Mouse (Mus musculus): Measurements from ENCODE around the gene Gas2l3. TPM values are rescaled to one million over a fixed set of nuclear protein-coding genes. Genes with fewer than 3 reads are reported as not detected.

Gene Gas2l3
- polyA plus RNA-seq, 1 experiment from 2014 or later: 16.8 TPM

DNA sequence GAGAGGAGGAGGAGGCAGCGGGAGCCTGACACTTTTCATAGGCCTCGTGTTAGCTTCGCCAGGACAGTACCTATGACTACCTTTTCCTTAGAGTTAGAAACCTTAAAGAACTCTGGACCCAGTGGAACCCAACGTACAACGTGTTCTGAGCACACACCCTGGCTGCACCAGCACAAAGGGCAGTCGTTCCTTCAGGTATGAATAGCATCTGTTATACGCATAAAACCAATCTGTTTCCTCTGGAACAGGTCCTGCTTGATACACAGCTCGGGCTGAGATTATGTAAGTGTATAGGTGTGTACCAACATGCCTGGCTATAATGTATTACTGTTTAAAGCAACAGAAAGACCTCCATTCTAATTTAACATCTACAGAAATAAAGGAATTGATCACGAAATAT is 19.6 kb downstream of the Gas2l3 start:
- peaks cover 73% of the 10 kb centered on the region for H3K36me3 ChIP-seq
- 86% methylated on average over 9 of the region's 9 CpGs for WGBS
- H3K27ac ChIP-seq (replicated peaks): no peak overlapping the region
- H3K9ac ChIP-seq: no peak overlapping the region
- no peak overlapping the region for H3K4me2 ChIP-seq
- no peak overlapping the region for H3K4me3 ChIP-seq
- ATAC-seq (ENCODE audit: extremely low read depth, insufficient number of reproducible peaks, low FRiP score, low TSS enrichment): no peak
- H3K9me3 ChIP-seq: no peaks in the 10 kb centered on the region
- H3K4me1 ChIP-seq: no peaks in the 10 kb centered on the region
- H3K27me3 ChIP-seq (replicated peaks): no peaks in the 10 kb centered on the region

DNA sequence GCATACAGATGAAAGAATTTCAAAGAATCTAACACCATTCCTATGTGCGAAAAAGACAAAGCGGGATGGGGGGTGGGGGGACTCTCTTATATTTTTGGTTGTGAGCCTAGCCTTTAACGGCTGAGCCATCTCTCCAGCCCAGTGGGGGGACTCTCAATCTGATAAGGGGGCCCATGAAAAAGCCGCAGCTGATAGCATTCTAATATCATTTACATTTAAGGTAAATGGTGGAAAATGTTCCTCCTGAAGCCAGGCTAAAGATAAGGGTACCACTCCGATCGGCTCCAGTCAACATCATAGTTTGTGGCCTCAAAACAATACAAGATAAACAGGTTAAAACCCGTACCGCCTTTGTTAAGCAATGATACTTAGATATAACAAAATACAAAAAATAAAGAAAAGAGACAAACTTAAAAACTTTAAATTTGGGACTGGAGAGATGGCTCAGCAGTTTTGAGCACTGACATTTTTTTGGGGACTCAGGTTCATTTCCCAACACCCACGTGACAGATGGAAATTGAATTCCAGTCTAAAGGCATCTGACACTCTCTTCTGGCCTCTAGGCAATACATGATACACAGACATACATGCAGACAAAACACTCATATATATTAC is 20.5 kb downstream of the Gas2l3 start:
- no peak overlapping the region for H3K4me2 ChIP-seq
- no peak overlapping the region for H3K9ac ChIP-seq
- 81% methylated on average over 9 of the region's 9 CpGs for WGBS
- no peak for ATAC-seq (ENCODE audit: extremely low read depth, insufficient number of reproducible peaks, low FRiP score, low TSS enrichment)
- H3K36me3 ChIP-seq: peaks cover 73% of the 10 kb centered on the region
- H3K4me3 ChIP-seq: no peak overlapping the region
- H3K27me3 ChIP-seq (replicated peaks): no peaks in the 10 kb centered on the region
- no peaks in the 10 kb centered on the region for H3K9me3 ChIP-seq
- H3K27ac ChIP-seq (replicated peaks): no peak overlapping the region
- H3K4me1 ChIP-seq: no peaks in the 10 kb centered on the region

- no peak overlapping the region for H3K4me2 ChIP-seq
- H3K36me3 ChIP-seq: peaks cover 74% of the 10 kb centered on the region
- no peaks in the 10 kb centered on the region for H3K27me3 ChIP-seq (replicated peaks)
- no peak overlapping the region for H3K27ac ChIP-seq (replicated peaks)
- WGBS: 85% methylated on average over 8 of the region's 8 CpGs
- H3K9me3 ChIP-seq: no peaks in the 10 kb centered on the region
- ATAC-seq (ENCODE audit: extremely low read depth, insufficient number of reproducible peaks, low FRiP score, low TSS enrichment): no peak
- no peaks in the 10 kb centered on the region for H3K4me1 ChIP-seq
- no peak overlapping the region for H3K9ac ChIP-seq
- no peak overlapping the region for H3K4me3 ChIP-seq
Measured at GRCm38 (mm10) chr10:89422504-89423158, 21.1 kb downstream of the Gas2l3 start.

- Histone ChIP-seq H3K9ac (no peak overlapping the region), H3K4me1 (no peaks in the 10 kb centered on the region), H3K9me3 (no peaks in the 10 kb centered on the region), H3K36me3 (peaks cover 81% of the 10 kb centered on the region), H3K27ac (replicated peaks) (no peak overlapping the region), H3K4me3 (no peak overlapping the region), H3K27me3 (replicated peaks) (no peaks in the 10 kb centered on the region), H3K4me2 (no peak overlapping the region)
- no peak for ATAC-seq (ENCODE audit: extremely low read depth, insufficient number of reproducible peaks, low FRiP score, low TSS enrichment)
- WGBS: 91% methylated on average over 2 of the region's 2 CpGs
Measured at GRCm38 (mm10) chr10:89417966-89418365, 25.8 kb downstream of the Gas2l3 start.

DNA sequence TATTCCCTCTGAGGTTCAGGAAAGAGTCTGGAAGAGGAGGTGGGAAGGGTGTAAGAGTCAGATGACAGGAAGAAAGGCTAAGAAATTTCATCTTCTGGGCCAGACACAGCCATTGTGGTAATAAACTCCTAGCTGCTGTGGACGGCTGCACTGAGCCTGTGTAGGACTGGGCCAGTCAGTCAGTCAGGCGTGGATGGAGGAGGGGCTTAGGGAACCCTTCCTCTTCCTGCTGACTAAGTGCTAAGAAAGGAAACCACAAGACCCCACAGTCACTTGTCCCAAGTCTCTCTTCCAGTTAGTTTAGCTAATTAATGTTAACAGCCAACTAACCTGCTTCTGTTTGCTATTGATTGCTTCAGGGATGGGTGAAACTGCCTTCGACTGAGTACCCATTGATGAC is 28.3 kb downstream of the Gas2l3 start:
- H3K9ac ChIP-seq: no peak overlapping the region
- H3K27me3 ChIP-seq (replicated peaks): no peaks in the 10 kb centered on the region
- no peak overlapping the region for H3K27ac ChIP-seq (replicated peaks)
- 81% methylated on average over 3 of the region's 3 CpGs for WGBS
- H3K4me3 ChIP-seq: no peak overlapping the region
- H3K4me1 ChIP-seq: no peaks in the 10 kb centered on the region
- ATAC-seq (ENCODE audit: extremely low read depth, insufficient number of reproducible peaks, low FRiP score, low TSS enrichment): no peak
- H3K9me3 ChIP-seq: no peaks in the 10 kb centered on the region
- no peak overlapping the region for H3K4me2 ChIP-seq
- H3K36me3 ChIP-seq: peaks cover 80% of the 10 kb centered on the region

- Histone ChIP-seq H3K4me3 (no peak overlapping the region), H3K4me1 (no peaks in the 10 kb centered on the region), H3K9ac (no peak overlapping the region), H3K27me3 (replicated peaks) (no peaks in the 10 kb centered on the region), H3K36me3 (peaks cover 19% of the 10 kb centered on the region), H3K4me2 (no peak overlapping the region), H3K9me3 (no peaks in the 10 kb centered on the region), H3K27ac (replicated peaks) (no peak overlapping the region)
- no peak for ATAC-seq (ENCODE audit: extremely low read depth, insufficient number of reproducible peaks, low FRiP score, low TSS enrichment)
- WGBS: 55% methylated on average over 1 of the region's 1 CpGs
Measured at GRCm38 (mm10) chr10:89407551-89407950, 36.2 kb downstream of the Gas2l3 start.

DNA sequence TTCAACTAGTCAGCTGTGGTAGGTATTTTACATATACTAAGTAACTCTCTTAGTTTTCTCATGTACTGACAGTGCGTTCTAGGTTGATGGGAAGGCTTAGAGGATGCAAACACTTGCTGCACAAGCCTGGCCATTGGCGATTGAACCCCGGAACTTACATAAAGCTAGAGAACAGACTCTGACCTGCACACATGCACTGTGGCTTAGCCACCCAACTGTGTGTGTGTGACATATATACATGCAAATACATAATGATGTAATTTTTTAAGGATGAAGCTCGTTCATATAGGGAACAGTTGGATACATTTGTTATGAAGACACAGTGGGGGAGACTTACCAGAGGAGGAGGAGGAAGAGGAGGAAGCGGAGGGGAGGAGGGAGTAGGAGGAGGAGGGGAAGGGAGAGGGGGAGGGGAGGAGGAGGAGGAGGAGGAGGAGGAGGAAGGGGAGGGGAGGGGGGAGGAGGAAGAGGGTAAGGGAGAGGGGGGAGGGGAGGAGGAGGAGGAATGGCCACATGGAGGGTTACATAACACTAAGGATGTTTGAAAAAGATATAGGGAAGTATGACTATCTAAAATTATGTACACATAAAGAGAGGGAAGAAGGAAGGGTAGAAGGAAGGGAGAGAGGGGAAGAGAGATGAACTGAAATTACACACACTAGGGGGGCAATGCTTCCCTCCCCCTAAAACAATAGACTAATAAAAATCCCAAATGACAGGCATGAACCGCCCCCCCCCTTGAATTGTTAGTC is 36.9 kb downstream of the Gas2l3 start:
- Histone ChIP-seq H3K36me3 (peaks cover 16% of the 10 kb centered on the region), H3K4me3 (no peak overlapping the region), H3K27me3 (replicated peaks) (no peaks in the 10 kb centered on the region), H3K4me1 (no peaks in the 10 kb centered on the region), H3K4me2 (no peak overlapping the region), H3K27ac (replicated peaks) (no peak overlapping the region), H3K9me3 (no peaks in the 10 kb centered on the region), H3K9ac (no peak overlapping the region)
- ATAC-seq (ENCODE audit: extremely low read depth, insufficient number of reproducible peaks, low FRiP score, low TSS enrichment): no peak
- WGBS: 80% methylated on average over 5 of the region's 6 CpGs

GRCm38 (mm10) chr10:89404936-89405335 is 38.8 kb downstream of the Gas2l3 start:
- no peak overlapping the region for H3K9ac ChIP-seq
- H3K4me1 ChIP-seq: no peaks in the 10 kb centered on the region
- no peak overlapping the region for H3K4me3 ChIP-seq
- H3K4me2 ChIP-seq: no peak overlapping the region
- WGBS: 57% methylated on average over 4 of the region's 4 CpGs
- H3K36me3 ChIP-seq: peaks cover 3% of the 10 kb centered on the region
- no peak overlapping the region for H3K27ac ChIP-seq (replicated peaks)
- no peak for ATAC-seq (ENCODE audit: extremely low read depth, insufficient number of reproducible peaks, low FRiP score, low TSS enrichment)
- peaks cover 18% of the 10 kb centered on the region for H3K9me3 ChIP-seq
- no peaks in the 10 kb centered on the region for H3K27me3 ChIP-seq (replicated peaks)

DNA sequence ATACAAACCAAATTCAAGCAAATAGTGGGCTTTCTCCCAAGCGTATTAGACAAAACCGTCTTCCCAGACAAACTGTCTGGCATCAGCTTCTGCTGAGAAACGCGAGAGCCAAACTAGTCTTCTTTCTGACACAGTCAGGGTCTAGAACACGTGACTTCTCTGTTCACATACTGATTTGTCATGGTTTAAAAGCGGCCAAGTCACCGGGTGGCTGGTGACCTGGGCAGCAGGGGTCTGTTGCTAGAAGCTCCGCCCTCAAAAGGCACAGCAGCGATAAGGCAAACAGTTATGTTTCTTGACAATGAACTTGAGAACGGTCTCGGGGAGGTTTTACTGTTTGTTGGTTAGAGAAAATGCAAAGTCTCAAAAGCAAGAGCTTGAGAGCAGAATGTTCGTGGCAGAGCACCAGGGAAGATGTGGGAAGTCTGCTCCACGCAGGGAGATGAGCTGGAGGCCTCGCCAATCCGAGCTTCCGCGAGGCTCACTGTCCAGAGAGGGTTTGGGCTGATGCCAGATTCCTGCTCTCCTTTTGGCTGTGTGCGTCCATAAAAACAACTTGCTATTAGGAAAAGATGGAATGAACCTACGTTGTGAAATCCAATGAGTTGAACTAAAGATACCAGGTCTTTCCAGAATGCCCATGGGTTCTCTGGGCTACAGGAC is 43.0 kb downstream of the Gas2l3 start:
- H3K4me1 ChIP-seq: 0 out of 2 replicates have a peak, but pooled peaks cover 3% of the 10 kb centered on the region
- no peak for ATAC-seq (ENCODE audit: extremely low read depth, insufficient number of reproducible peaks, low FRiP score, low TSS enrichment)
- no peaks in the 10 kb centered on the region for H3K27me3 ChIP-seq (replicated peaks)
- H3K36me3 ChIP-seq: no peaks in the 10 kb centered on the region
- no peak overlapping the region for H3K4me3 ChIP-seq
- H3K27ac ChIP-seq (replicated peaks): no peak overlapping the region
- 80% methylated on average over 19 of the region's 19 CpGs for WGBS
- no peak overlapping the region for H3K9ac ChIP-seq
- no peak overlapping the region for H3K4me2 ChIP-seq
- H3K9me3 ChIP-seq: peaks cover 19% of the 10 kb centered on the region

- H3K27ac ChIP-seq (replicated peaks): no peak overlapping the region
- no peak for ATAC-seq (ENCODE audit: extremely low read depth, insufficient number of reproducible peaks, low FRiP score, low TSS enrichment)
- H3K27me3 ChIP-seq (replicated peaks): no peaks in the 10 kb centered on the region
- peaks cover 3% of the 10 kb centered on the region; the same call in 1 of the 2 replicates for H3K4me1 ChIP-seq
- peak overlapping the region; percentile 39 for H3K4me2 ChIP-seq
- no peaks in the 10 kb centered on the region for H3K36me3 ChIP-seq
- 0 out of 2 replicates have a peak overlapping the region, but pooled peaks have one; percentile 6 for H3K4me3 ChIP-seq
- 6% methylated on average over 7 of the region's 7 CpGs for WGBS
- 0 out of 2 replicates have a peak overlapping the region, but pooled peaks have one; percentile 24 for H3K9ac ChIP-seq
- peaks cover 9% of the 10 kb centered on the region for H3K9me3 ChIP-seq
Measured at GRCm38 (mm10) chr10:89395823-89396222, 47.9 kb downstream of the Gas2l3 start.

GRCm38 (mm10) chr10:89395321-89395720 is 48.4 kb downstream of the Gas2l3 start:
- Histone ChIP-seq H3K27ac (replicated peaks) (no peak overlapping the region), H3K4me2 (peak overlapping the region; percentile 39), H3K9me3 (peaks cover 4% of the 10 kb centered on the region), H3K9ac (0 out of 2 replicates have a peak overlapping the region, but pooled peaks have one; percentile 24), H3K4me3 (0 out of 2 replicates have a peak overlapping the region, but pooled peaks have one; percentile 6), H3K27me3 (replicated peaks) (no peaks in the 10 kb centered on the region), H3K4me1 (peaks cover 3% of the 10 kb centered on the region; the same call in 1 of the 2 replicates), H3K36me3 (no peaks in the 10 kb centered on the region)
- WGBS: 36% methylated on average over 7 of the region's 7 CpGs
- ATAC-seq (ENCODE audit: extremely low read depth, insufficient number of reproducible peaks, low FRiP score, low TSS enrichment): no peak
